Mouse (Mus musculus) cerebellum, postnatal 4 days (tissue): ENCODE data around the gene Arhgef33.
"Not testable (repeated sequence)": the region's sequence is repeated elsewhere in the genome, so short reads cannot be mapped to it uniquely, and the experiment has no call there.

ENCODE experiments used
- DNase-seq, 2 experiments: peaks; one replicate each; pipeline ENCODE4 v3.0.0; 2022; ENCODE audit warnings: low spot score in 2 of 2, mixed read lengths in 1 of 2

The Arhgef33 gene

DNA sequence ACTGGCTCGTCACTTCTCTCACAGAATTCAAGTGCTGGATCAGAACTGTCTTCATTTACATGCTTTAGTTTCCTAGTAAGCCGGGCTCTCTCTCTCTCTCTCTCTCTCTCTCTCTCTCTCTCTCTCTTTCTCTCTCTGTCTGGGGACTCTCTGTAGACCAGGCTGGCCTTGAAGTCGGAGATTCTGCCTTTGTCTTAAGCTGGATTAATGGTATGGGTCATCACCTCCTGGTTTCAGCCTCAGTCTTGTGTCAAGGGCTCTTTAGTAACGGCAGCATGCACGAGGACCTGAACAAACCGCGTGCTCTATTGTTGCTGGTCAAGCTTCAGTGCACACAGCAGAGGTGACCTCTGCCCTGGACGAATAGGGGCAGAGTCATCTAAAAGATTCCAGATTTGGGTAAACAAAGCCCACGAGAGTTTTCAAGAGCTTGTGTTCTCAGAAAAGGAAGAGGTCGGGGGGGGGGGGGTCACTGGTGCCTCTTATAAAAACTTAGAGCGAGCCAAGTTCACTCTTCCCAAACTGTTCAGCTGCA is 39.5 kb downstream of the Arhgef33 start:
- DNase-seq: no peak

DNA sequence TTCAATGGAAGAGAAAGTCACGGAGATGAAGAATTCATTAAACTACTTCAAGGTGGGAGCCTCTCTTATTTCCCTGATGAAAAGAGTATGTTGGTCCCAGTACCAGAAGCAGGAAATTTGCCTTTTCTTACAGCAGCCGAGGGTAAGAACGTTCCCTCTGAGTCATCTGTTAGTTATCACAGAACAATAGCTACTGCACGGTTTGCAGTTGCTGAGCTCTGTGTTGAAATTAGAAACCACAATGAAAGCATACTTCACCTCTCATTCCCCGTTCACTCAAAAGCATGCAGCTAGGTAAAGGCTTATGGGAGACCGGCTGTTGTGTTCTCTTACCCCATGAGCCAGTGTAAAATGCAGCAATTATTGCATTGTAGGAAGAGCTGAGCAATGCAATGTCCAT is 40.0 kb downstream of the Arhgef33 start:
- no peak for DNase-seq

DNA sequence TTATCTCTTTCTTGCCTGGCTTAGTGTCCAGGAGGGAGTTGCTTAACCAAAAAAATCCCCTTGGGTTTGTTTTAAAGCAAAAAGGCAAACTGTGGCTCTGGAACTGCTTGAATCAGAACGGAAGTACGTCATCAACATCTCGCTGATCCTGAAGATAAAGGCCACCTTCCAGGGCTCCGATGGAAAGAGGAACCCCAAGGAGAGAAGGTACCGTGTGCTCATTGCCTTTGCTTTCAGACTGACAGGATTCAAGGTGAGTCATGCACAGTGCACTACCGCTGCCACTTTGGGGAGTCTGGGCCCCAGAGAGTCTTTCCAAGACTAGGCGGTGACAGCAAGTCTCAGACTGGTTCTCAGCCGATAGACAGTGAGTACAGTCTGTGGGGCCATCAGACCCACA is 53.0 kb downstream of the Arhgef33 start:
- DNase-seq: no peak

DNA sequence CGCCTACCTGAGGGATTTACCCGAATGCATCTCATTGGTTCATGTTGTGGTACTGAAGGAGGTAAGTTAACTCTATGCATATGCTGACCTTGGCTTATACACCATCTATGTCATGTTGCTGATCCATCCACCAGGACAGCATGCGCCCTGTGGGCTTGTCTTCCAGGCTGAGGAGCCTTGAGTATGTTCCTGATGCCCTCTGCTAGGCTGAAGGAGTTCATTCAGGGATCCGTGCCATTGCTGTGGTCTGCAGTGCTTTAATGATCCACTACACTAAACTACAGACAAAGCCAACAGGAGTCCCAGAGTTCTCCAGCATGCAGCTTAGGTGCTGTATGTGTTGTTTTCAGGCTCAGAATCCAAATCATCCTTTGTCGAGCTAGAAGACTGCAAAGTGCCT is 60.1 kb downstream of the Arhgef33 start:
- DNase-seq: no peak

DNA sequence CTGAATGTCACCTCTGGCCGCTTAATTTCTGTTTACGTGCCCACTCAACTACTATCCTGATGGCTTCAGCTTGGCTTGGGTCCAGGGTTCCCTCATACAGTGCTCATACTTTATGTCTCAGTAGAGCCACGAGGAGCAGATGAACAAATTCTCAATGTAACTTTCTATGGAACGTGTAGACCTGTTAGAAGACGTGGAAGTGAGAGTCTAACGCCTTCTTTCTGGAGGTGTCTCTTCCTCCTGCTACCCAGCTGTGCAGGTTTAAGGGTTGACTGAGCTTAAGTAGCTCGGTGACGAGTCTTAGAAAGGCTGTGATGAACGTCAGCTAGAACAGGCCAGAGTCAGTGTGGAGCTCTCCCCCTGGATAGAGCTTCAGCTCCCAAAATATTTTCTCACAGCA is 61.4 kb downstream of the Arhgef33 start:
- no peak for DNase-seq

DNA sequence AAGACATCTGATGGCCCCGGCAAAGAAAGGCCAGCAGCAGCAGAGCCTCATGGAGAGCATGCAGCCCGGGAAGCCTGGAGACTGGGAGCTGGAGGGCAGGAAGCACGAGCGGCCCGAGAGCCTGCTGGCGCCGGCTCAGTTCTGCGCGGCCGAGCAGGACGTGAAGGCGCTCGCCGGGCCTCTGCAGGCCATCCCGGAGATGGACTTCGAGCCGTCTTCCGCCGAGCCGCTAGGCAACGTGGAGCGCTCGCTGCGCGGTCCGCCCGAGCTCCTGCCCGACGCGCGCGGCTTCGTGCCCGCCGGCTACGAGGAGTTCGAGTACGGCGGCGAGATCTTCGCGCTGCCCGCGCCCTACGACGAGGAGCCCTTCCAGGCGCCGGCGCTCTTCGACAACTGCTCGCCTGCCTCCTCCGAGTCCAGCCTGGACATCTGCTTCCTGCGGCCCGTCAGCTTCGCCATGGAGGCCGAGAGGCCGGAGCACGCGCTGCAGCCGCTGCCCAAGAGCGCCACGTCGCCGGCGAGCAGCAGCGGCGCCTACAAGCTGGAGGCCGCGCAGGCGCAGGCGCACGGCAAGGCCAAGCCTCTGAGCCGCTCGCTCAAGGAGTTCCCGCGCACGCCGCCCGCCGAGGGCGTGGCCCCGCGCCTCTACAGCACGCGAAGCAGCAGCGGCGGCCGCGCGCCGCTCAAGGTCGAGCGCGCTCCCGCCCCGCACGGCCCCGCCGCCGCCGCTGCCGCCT is 66.0 kb downstream of the Arhgef33 start, which contains the start of gene Gm10190:
TSS of gene Gm10190 (minus strand) at position 553 of the 737 bp plus-strand sequence.
- DNase-seq: peak; percentile 63 to 84

DNA sequence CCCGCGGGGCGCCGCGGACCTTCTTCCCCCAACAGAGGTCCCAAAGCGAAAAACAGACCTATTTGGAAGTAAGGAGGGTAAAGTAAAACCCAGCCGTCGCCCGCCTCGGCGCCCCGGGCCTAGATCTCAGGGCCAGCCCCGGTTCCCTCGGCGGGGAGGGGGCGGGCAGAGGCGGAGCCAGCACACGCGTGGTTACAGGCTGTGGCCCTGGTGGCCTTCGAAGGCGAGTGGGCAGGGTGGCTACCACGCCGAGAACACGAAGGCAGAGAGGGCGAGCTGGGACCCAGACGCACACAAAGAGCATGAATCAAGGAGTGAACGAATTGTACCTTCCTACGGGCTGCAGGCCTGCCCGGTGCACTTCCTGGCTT is 66.5 kb downstream of the Arhgef33 start:
- DNase-seq: no peak

DNA sequence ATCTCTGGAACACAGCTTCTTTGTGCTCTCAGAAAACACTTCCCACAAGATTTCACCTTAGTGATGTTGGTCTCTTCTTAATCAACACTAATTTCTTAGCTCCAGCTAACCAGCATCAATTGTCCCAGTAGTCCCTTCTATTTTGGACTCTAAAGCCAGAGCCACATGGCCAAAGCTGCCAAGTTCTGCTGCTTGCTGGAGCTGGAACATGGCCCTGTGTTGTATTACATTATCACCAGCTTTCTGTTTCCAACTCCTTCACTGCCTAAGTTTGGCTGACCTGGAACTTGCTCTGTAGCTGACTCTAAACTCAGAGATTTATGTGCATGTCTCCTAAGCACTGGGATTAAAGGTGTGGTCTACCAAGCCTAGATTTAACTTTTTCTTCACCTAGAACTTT is 71.2 kb downstream of the Arhgef33 start:
- DNase-seq: not testable (repeated sequence)

DNA sequence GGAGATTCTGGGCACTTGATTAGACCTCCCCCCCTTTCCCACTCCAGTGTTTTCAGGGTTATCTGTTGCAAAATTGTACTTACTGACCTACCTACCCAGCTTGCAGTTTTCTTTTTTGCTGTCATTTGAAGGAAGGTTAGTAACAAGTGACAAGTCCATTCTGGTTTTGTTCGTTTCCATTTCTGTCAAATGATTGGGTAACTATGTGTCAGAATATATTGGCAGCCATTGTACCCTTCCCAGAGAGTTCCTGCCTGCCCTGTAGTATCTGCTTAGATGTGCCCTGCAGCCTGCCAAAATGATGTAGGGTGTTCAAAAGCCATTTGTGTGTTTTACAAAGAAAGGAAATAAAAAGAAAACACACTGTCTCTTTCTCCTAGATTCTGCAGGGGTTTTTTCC is 78.5 kb downstream of the Arhgef33 start:
- no peak for DNase-seq

DNA sequence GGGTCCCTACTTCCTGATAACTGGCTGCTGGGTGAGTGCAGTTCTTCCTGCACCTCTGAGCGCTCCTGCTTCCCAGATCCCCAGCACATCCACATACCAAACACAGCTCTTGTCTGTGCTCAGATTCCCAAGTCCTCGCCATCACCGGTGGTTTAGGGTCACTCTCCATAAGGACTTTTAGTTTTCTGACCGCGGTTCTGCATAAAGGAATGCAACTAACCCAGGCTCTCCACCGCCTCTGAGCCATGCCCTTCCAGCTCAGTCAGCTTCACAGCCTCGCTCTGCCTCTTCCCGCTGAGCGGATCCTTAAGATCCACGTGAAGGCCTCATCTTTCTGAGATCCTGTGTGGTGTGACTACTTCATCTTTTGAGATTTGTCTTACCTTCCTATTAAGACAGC is 82.8 kb downstream of the Arhgef33 start:
- DNase-seq: no peak

DNA sequence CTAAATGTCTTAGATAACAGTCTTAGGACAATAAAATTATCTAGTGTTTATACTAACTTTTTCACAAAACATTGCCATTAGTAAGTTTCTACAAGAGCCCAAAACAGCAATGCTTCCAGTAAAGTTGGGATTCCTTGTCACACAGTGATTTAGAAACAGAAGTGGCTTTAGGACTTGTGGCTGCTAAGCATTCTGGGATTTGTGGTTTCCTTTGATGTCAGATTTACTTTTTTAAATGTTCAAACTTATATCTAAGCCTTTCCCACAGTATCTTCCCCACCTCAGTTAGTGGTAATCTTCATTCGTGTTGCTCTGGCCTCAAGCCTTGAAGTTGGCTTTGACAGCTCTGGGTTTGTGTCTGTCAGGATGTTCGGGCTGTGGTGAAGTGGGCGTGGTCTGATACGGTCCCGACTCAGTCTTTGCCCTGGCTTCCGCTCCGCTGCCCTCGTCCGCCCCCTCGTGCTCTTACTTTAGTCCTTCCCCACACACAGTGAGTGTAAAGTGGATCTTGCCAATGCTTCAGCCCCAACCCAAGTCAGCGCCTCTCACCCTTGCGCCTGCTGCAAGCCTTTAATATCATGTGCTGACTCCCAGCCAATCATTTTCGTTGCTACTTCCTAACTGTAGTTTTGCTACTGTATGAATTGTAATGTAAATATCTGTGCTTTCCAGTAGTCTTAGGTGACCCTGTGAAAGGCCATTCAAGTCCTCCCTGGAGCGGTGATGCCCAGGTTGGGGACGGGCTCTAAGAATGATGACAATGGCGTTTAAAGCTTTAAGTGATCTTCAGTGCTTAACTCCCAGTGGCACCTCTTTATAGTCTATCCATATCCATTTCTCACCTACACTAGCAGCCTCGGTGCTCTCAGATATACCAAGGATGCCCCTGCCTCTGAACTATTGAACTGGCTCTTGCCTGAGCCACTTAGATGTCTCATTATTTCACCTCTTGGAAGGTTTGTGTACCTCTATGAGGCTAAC is 84.5 kb downstream of the Arhgef33 start:
- peak in 1 of 2 experiments; percentile 19 for DNase-seq

DNA sequence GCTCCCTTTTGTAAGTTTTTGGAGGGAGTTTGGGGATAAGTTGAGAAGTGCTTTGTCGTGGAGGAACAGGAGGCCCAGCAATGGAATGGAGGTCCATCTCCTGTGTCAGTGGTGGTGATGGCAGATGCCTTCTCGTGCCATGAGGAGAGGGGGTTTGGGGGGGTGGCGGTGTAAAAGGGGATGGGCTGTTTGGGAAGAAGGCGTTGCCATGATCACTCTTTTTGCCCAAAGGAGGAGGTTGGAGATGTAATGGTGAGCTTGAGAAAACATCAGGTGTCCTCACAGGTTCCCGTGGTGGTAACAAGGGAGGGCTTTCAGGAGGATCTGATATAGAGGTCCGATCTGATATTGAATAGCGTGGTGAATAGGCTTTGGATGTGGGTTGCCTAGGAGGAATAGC is 91.0 kb downstream of the Arhgef33 start:
- no peak for DNase-seq

DNA sequence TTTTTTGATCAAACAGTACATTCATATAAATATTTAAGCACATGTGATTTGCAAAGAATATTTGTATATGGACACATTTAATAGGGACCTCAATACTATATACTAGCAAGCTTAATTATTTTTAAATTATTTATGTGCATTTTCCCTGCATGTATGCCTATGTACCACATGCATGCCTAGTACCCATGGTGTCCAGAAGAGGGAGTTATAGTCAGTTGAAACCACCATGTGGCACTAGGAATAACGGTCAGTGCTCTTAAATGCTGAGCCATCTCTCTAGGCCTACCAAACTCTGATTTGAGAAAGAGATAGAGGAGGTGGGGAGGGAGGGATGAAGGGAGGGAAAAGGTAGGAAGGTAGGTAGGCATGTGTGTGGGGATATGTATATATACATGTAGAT is 104.0 kb downstream of the Arhgef33 start:
- DNase-seq: no peak

DNA sequence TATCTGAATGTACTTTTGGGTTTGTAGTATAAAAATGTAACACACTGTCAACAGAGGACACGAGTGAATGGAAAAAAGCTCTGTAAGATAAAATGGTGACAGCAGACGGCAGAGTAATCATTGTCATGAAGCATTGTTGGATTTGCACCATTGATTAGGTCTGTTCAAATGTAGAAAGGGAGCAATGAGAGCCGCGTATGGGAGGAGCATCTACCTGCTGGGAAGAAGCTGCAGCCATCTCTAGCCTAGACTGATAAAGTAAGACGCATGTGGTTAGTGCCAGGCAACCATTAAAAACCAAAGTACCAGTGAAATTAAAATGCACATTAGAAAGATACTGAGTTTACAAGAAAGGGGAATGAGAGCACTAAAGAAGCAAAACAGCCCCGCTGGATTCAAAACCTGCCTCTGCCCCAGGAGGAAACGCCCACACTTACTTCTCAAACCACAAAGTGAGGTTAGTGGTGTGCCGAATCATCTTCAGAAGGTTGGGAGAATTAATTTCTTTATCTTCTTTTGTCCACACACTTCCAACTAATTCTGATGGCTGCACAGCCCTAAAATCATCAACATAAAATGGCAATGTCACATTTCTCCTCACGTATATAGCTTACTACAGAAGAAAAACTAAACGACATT is 111.5 kb downstream of the Arhgef33 start:
- DNase-seq: no peak

DNA sequence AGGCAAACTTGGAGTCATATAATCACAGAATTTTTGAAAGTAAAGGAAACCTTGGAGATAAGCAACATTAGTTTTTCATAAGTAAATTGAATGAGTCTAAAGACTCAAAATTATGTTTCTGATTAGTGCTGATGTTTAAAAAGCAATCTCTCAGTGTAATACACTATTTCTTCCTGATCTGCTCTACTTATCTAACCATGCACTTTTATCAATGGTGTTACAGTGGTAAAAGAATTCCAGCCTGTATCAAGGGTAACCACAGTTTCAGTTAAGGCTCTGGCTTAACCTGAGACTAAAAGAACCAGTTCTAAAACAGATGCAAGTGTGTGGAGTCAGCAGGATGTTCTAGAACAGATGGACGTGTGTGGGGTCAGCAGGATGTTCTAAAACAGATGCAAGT is 113.8 kb downstream of the Arhgef33 start:
- no peak for DNase-seq

DNA sequence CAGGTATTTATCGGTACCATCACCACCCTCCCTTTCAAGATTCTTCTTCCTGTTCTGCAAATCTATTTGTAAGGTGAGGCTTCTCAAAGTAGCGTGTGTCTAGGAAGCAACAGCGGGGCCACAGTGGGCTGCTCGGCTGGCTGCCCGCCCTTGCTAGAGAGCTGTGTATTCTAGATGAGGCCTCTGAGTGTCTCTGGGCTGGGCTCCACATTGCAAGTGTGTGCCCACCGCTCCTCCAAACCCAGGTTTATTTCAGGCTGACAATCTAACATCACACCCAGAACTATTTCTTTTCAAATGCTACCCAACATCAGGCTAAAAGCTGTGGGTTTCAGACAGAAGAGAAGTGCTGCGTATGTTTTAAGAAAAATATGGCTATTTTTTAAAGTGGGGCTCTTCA is 119.0 kb downstream of the Arhgef33 start:
- no peak for DNase-seq

DNA sequence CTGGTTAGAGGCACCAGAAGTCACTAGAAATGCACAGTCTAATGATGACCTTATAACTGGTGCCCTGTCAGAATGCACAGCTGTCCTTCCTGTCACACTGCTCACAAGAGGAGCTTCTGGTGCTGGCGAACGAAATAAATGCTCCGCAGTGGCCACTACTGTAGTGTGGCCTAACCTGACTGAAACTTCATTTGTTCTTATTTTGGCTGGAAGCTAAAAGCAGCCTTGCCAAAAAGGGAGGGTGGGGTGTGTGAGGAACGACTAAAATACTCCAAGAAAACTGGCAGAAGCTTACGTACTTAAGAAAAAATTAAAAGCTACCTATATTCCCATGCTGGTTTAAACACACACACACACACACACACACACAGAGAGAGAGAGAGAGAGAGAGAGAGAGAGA is 119.7 kb downstream of the Arhgef33 start:
- DNase-seq: no peak

DNA sequence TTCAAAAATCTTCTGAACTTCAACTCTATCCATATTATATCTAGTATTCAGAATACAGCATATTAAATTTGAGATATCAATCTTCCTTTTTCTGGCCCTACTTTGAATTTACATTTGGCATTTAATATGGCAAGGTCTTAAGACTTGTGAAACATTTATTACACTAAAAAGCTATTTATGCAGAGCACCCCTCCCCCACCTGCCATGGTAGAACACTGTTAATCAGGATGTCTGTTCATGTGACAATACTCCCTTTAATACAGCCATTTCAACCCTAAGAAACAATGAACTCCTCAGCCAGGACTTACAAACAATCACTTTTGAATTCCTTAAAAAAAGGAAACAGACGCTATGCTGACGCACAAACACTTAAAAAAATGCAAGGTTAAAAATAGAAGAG is 120.8 kb downstream of the Arhgef33 start:
- DNase-seq: no peak

DNA sequence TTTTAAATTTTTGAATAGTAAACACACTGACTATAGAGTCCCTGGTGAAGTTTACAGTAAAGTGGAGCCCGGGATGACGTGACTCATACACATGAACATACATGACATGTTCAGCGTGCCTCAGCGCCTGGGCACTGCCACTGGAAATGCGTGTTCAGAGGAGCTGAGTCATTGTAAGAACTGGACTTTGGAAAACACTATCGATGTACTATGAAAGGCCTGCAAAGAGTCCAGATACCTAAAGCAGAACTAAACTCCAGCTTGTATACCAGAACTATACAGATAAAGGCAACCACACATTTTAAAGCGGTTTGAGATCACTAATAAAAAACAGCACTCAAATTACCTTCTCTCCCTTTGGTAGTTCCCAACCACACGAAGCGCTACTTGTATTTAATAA is 124.8 kb downstream of the Arhgef33 start:
- no peak for DNase-seq

DNA sequence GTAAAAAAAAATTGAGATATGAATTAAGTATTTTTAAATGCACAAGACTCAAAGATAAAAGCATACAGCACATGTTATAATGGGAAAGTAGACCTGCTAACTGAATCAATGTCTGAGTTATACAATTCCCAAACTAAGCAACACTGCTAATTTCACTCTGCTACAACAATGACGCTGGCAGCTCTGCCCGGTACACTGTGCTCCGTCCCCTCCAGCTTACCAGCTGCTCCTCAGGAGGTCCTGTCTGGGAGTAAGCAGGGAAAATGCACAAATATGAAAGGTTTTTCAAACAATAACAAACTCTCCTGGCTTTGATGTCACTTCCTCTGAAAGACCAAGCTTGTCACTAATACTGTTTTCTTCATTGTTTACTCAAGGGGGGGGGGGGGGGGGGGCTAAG is 127.2 kb downstream of the Arhgef33 start:
- DNase-seq: no peak

DNA sequence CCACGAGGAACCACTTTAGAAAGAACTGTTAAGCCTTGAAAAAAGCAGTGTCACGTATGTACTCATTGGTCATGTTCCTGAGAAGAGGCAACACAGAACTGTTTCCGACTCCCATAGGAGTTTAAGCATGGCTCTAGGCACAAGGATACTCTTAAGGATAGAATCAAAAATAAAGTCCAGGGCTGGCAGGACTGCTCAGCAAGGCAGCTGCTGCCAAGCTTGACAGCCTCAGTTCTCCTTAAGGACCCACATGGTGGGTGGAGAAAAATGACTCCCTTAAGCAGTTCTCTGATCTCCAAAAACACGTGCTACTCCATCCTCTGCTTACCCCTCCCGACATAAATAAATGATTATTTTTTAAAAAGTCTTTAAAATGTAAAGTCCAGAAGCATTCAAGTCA is 128.5 kb downstream of the Arhgef33 start:
- no peak for DNase-seq

DNA sequence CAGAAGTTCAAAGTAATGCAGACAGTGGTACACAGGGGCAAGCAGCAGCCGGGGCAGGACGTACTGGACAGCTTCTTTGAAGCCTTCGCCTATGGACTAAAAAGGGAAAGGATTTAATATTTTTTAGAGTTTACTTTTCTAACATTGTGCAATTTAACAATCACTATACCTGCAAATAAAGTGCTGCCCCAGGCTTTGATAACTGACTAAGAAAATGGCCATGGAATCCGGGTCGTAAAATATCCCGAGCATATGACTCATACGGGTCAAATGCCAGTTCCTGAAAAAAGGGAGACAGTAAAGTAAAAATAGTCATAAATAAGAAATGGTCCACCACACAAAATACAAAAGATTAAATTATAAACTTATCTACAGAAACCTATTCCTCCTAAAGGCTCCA is 138.2 kb downstream of the Arhgef33 start:
- DNase-seq: no peak
